Mouse (Mus musculus): ENCODE results near the gene Depp1. TPM values are rescaled to one million over a fixed set of nuclear protein-coding genes. Genes with fewer than 3 reads are reported as not detected.
A peak's percentile ranks its signal among the peaks of the same experiment; 100 is the strongest.
"Not testable (repeated sequence)": the region's sequence is repeated elsewhere in the genome, so short reads cannot be mapped to it uniquely, and the experiment has no call there.

The Depp1 gene
- 1 to 10 TPM; 1.1 to 2.9 TPM for total RNA-seq (2021)

GRCm38 (mm10) chr6:116650406-116650805 lies at the start of gene Depp1:
Gene Depp1 (plus strand): TSS chr6:116650609.
- DNase-seq (ENCODE audit: extremely low spot score in 1 of 2, low spot score in 1 of 2), result no peak

GRCm38 (mm10) chr6:116600969-116601368 lies 49.4 kb upstream of the Depp1 start:
- DNase-seq (ENCODE audit: extremely low spot score in 1 of 2, low spot score in 1 of 2), result not testable (repeated sequence)

GRCm38 (mm10) chr6:116607230-116607629 lies 43.2 kb upstream of the Depp1 start:
- no peak for DNase-seq (ENCODE audit: extremely low spot score in 1 of 2, low spot score in 1 of 2)

- no peak for DNase-seq (ENCODE audit: extremely low spot score in 1 of 2, low spot score in 1 of 2)
These were observed 34.7 kb upstream of the Depp1 start for GRCm38 (mm10) chr6:116615719-116616118.

GRCm38 (mm10) chr6:116618073-116618472 lies 32.3 kb upstream of the Depp1 start:
- DNase-seq (ENCODE audit: extremely low spot score in 1 of 2, low spot score in 1 of 2), result no peak

- DNase-seq (ENCODE audit: extremely low spot score in 1 of 2, low spot score in 1 of 2), result no peak
These were observed 28.9 kb upstream of the Depp1 start for GRCm38 (mm10) chr6:116621318-116622023.

GRCm38 (mm10) chr6:116626417-116626816 lies 24.0 kb upstream of the Depp1 start:
- not testable (repeated sequence) for DNase-seq (ENCODE audit: extremely low spot score in 1 of 2, low spot score in 1 of 2)

DNA sequence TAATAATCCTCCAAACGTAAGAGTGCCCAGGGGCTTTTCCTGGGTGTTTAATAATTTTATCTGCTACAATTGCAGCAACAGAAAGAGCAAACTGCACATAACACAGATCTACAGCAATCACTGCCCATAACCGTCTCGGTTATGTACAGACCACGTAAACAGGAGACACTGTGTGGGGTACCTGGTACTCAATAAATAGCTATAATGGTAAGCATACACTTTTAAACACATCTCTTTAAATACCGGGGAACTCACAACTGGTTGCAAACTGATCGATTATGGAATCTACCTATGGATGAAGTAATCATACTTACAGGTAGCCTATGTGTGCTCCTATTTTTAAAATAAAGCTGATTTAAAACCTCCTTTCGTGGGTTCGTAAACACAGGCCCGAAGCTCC lies 22.3 kb upstream of the Depp1 start:
- no peak for DNase-seq (ENCODE audit: extremely low spot score in 1 of 2, low spot score in 1 of 2)

- DNase-seq (ENCODE audit: extremely low spot score in 1 of 2, low spot score in 1 of 2), result peak; percentile 60 to 64
These were observed 21.8 kb upstream of the Depp1 start, which contains the start of gene Zfp422 for GRCm38 (mm10) chr6:116628539-116629171. Gene Zfp422 (minus strand): TSS chr6:116628999.

- no peak for DNase-seq (ENCODE audit: extremely low spot score in 1 of 2, low spot score in 1 of 2)
These were observed 20.6 kb upstream of the Depp1 start for GRCm38 (mm10) chr6:116629766-116630165.

- peak; percentile 40 to 84 for DNase-seq (ENCODE audit: extremely low spot score in 1 of 2, low spot score in 1 of 2)
These were observed 18.3 kb upstream of the Depp1 start for GRCm38 (mm10) chr6:116632129-116632528.

- no peak for DNase-seq (ENCODE audit: extremely low spot score in 1 of 2, low spot score in 1 of 2)
These were observed 16.4 kb upstream of the Depp1 start for GRCm38 (mm10) chr6:116633741-116634695.

DNA sequence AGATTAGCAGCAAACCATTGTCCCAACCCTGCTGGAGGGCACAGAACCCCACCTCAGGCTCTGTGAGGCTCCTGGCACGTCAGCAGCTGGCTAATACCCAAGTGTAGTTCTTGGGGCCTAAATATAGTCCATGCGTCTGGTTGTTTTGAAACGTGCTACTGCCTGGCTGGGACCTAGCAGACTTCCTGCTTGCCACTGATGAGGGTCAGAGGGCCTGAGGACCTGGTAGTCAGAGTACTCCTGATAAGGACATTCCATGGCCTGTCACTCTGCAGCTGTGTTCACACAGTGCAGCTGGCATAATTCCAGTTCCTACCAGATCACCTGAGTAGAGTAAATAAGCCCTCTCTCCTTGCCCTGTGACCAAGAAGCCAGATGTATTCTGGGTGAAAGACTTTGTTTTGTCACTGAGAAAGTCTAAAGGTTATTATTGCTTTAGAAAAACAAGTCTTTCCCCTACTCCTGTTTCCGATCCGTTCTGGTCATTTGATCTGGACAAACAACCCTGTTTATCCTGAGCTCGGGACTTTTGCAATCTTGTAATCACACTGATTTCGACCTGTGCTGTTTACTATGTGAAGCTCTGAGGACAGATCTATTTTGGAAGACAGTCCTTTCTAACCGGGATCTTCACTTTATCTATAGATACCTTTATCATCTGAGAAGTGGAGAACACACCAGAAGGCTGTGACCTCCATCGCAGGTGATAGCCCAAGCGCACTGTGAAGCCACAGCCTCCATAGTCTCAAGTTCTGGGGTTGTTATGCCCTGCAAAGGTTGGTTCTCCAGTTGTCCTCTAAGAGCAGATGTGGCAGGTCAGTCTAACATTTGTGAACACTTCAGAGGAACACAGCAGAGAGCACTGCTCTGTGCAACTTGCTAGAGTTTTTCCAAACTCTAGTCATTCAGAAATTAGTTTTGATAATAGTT lies 14.9 kb upstream of the Depp1 start:
- no peak for DNase-seq (ENCODE audit: extremely low spot score in 1 of 2, low spot score in 1 of 2)

GRCm38 (mm10) chr6:116636581-116637235 lies 13.7 kb upstream of the Depp1 start:
- no peak for DNase-seq (ENCODE audit: extremely low spot score in 1 of 2, low spot score in 1 of 2)

DNA sequence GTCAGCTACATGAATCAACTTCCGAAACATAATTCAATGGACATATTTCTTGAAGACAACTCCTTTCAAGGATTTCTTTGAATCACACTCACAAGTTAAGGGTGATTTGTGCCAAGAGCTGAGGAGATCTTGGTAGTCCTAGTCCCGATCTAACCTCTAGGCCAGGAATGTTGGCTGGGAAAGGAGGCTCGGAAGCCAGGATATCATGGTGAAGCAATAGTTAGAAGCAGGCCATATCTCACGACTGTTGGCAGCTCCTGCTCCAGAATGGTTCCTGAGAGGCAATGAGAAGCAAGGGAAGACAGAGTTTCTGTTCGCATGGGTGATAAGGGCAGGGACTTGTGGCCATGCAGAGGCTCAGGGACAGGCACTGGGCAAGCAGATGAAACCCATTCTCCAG lies 12.9 kb upstream of the Depp1 start:
- DNase-seq (ENCODE audit: extremely low spot score in 1 of 2, low spot score in 1 of 2), result no peak

DNA sequence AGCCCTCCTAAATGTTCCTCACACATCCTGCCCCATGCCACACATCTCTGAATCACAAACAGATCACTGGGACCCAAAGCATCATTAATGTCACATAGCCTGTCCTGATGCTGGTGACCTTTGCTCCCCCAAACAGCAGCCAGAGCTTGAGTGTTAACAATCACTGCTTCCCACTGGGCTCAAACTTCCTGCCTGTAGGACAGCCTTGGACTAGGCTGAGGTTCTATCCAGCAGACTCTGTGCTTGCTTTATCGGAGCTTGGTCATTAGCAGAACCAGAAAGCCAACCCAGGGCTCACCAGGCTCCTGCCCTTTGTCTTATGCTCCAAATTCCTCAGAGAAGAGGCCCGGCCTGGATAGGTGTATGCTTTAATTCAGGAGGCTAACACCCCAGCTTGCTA lies 11.5 kb upstream of the Depp1 start:
- DNase-seq (ENCODE audit: extremely low spot score in 1 of 2, low spot score in 1 of 2), result no peak

- DNase-seq (ENCODE audit: extremely low spot score in 1 of 2, low spot score in 1 of 2), result no peak
These were observed 10.7 kb upstream of the Depp1 start for GRCm38 (mm10) chr6:116639663-116640062.

DNA sequence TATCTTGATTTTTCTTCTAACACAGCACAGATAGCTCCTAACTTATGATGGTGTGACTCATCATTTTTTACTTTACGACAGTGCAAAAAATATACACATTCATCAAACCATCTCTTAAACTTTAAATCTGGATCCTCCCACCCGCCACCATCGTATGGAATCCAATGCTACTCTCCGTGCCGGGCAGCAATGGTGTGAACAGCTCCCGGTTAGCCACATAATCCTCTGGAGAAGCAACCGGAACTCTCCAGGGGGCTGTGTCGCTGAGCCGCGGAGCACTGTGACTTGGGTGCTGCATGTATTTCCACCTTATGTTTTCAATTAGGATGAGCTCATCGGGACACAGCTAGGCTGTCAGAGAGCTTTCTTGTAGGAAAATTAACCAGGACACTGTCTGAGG lies 7.5 kb upstream of the Depp1 start:
- DNase-seq (ENCODE audit: extremely low spot score in 1 of 2, low spot score in 1 of 2), result no peak

GRCm38 (mm10) chr6:116643881-116644280 lies 6.5 kb upstream of the Depp1 start:
- DNase-seq (ENCODE audit: extremely low spot score in 1 of 2, low spot score in 1 of 2), result no peak
